Mouse (Mus musculus): Measurements from ENCODE around the gene Pkm. TPM values are rescaled to one million over a fixed set of nuclear protein-coding genes. Genes with fewer than 3 reads are reported as not detected.

The Pkm gene
- polyA plus RNA-seq, 1 experiment from 2014 or later = 158 TPM

DNA sequence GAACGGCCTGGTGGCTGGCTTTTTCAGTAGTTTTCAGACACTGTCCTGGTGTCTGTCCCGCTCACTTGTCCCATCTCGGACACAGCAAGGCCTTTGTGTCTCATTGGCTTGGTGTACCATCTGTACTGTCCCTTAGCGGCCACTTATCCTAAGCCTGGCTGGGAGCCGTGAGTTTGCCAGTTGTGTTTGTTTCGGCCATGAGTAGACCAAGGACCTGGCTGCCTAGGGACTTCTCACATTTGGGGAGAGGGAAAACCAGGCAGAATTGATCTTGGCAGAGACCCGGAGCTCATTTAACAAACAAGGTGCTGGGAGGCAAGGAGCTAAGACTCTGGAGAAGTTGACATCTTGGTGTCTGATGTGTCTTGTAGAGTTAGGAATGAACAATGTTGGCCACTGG, 7.1 kb downstream of the Pkm start:
- Histone ChIP-seq H3K9me3 (replicated peaks; ENCODE audit: control insufficient read depth, low read length) (no peaks in the 10 kb centered on the region), H3K36me3 (ENCODE audit: control insufficient read depth, insufficient read depth) (no peaks in the 10 kb centered on the region), H3K4me2 (ENCODE audit: low read depth, low read length) (no peak overlapping the region), H3K4me3 (ENCODE audit: low read depth, low read length) (no peak overlapping the region), H3K27ac (ENCODE audit: low read length) (no peak overlapping the region), H3K27me3 (ENCODE audit: control insufficient read depth, insufficient read depth, low read depth, low read length) (peaks cover 51% of the 10 kb centered on the region), H3K9ac (ENCODE audit: low read depth, low read length) (no peak overlapping the region), H3K4me1 (ENCODE audit: control insufficient read depth, low read depth, low read length) (peaks cover 10% of the 10 kb centered on the region)
- ATAC-seq (ENCODE audit: low read depth) = no peak
- WGBS (ENCODE audit: insufficient replicate concordance) = 71% methylated on average over 7 of the region's 7 CpGs

DNA sequence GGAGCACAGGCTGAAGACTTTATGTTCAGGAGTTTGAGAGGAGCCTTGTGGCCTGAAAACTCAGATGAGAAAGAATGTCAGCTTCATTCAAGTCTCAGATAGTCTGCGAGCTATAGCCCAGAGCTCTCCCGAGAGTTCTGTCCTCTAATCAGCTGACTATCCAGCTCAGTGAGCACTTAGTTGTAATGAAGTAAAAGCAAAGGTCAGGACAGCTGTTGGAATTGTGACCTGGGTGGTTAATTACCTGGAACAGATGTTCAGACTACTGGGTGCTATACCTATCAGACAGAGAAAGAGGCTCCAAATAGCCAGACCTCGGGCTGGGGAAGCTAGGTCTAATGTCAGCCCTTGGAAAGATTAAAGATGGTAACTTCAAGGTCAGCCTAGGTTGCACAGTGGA, 7.8 kb downstream of the Pkm start:
- Histone ChIP-seq H3K36me3 (ENCODE audit: control insufficient read depth, insufficient read depth) (no peaks in the 10 kb centered on the region), H3K27ac (ENCODE audit: low read length) (no peak overlapping the region), H3K4me2 (ENCODE audit: low read depth, low read length) (no peak overlapping the region), H3K4me3 (ENCODE audit: low read depth, low read length) (no peak overlapping the region), H3K27me3 (ENCODE audit: control insufficient read depth, insufficient read depth, low read depth, low read length) (peaks cover 49% of the 10 kb centered on the region), H3K4me1 (ENCODE audit: control insufficient read depth, low read depth, low read length) (peaks cover 10% of the 10 kb centered on the region), H3K9me3 (replicated peaks; ENCODE audit: control insufficient read depth, low read length) (no peaks in the 10 kb centered on the region), H3K9ac (ENCODE audit: low read depth, low read length) (no peak overlapping the region)
- 67% methylated on average over 3 of the region's 3 CpGs for WGBS (ENCODE audit: insufficient replicate concordance)
- no peak for ATAC-seq (ENCODE audit: low read depth)

DNA sequence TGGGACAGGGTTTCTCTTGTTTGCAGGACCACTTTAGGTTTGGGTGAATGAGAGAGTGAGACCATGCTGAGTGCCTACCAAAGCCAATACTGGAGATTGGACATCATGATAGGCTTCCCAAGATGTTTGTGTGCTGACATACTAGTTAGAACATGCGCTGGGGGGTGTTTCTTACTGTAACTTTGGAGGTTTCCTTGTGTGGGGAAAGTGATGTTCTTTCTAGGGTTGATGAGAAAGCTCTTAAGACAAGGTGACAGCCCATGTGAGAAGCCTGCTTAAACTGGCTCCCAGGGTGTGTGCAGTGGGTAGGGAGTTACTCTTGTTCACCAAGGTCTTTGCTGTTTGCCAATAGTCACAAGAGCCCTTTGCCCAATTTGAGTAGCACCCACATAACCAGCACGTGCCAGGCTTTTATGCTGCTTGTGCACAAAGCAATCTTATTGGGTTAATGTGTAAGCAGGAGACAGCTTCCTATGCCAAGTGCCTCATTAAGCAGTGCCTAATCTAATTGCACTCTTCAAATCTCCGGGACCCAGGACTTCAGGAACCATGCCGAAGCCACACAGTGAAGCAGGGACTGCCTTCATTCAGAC, 8.6 kb downstream of the Pkm start:
- Histone ChIP-seq H3K27me3 (ENCODE audit: control insufficient read depth, insufficient read depth, low read depth, low read length) (peaks cover 43% of the 10 kb centered on the region), H3K4me1 (ENCODE audit: control insufficient read depth, low read depth, low read length) (peaks cover 10% of the 10 kb centered on the region), H3K36me3 (ENCODE audit: control insufficient read depth, insufficient read depth) (no peaks in the 10 kb centered on the region), H3K4me2 (ENCODE audit: low read depth, low read length) (no peak overlapping the region), H3K4me3 (ENCODE audit: low read depth, low read length) (no peak overlapping the region), H3K9ac (ENCODE audit: low read depth, low read length) (no peak overlapping the region), H3K27ac (ENCODE audit: low read length) (no peak overlapping the region), H3K9me3 (replicated peaks; ENCODE audit: control insufficient read depth, low read length) (no peaks in the 10 kb centered on the region)
- ATAC-seq (ENCODE audit: low read depth) = no peak
- WGBS (ENCODE audit: insufficient replicate concordance) = 67% methylated on average over 4 of the region's 4 CpGs

DNA sequence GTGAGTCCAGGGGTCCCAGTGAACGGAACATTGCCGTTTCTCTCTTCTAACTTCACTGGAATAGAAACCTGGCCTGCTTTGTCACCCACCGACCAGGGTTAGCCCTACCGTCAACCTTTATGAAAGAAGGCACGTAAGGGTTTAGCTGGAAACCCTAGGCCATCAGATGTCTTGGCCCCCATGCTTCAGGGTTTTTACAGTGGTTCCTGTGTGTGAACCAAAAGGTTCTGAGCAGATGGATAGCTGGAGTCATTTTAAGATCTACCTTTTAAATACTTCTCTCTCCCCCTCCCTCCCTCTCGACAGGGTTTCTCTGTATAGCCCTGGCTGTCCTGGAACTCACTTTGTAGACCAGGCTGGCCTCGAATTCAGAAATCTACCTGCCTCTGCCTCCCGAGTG, 9.8 kb downstream of the Pkm start:
- no peak overlapping the region for H3K4me3 ChIP-seq (ENCODE audit: low read depth, low read length)
- peaks cover 8% of the 10 kb centered on the region for H3K4me1 ChIP-seq (ENCODE audit: control insufficient read depth, low read depth, low read length)
- peaks cover 47% of the 10 kb centered on the region for H3K27me3 ChIP-seq (ENCODE audit: control insufficient read depth, insufficient read depth, low read depth, low read length)
- no peak overlapping the region for H3K9ac ChIP-seq (ENCODE audit: low read depth, low read length)
- ATAC-seq (ENCODE audit: low read depth) = no peak
- 77% methylated on average over 8 of the region's 8 CpGs for whole genome bisulfite sequencing (ENCODE audit: insufficient replicate concordance)
- H3K27ac ChIP-seq (ENCODE audit: low read length) = no peak overlapping the region
- no peaks in the 10 kb centered on the region for H3K36me3 ChIP-seq (ENCODE audit: control insufficient read depth, insufficient read depth)
- no peak overlapping the region for H3K4me2 ChIP-seq (ENCODE audit: low read depth, low read length)
- no peaks in the 10 kb centered on the region for H3K9me3 ChIP-seq (replicated peaks; ENCODE audit: control insufficient read depth, low read length)

DNA sequence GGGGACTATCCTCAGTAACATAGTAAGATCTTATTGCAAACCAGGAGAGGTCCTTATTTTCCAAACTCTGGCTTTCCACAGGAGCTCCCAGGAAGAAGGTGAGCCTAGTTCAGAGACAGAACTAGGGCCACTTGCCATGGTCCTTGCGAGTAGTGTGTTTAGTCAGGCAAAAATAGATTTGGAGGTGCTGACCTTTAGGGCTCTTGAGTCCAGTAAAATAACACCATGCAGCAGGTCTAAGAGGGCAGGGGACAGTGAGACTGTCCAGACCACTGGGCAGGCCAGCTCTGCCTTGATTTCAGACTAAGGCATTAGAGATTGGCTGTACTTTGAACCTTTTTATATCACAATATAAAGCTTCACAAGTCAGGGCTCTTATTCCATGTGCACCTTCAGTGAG, 10.6 kb downstream of the Pkm start:
- Histone ChIP-seq H3K4me3 (ENCODE audit: low read depth, low read length) (no peak overlapping the region), H3K36me3 (ENCODE audit: control insufficient read depth, insufficient read depth) (no peaks in the 10 kb centered on the region), H3K4me2 (ENCODE audit: low read depth, low read length) (no peak overlapping the region), H3K9ac (ENCODE audit: low read depth, low read length) (no peak overlapping the region), H3K27ac (ENCODE audit: low read length) (no peak overlapping the region), H3K4me1 (ENCODE audit: control insufficient read depth, low read depth, low read length) (peaks cover under 1% of the 10 kb centered on the region), H3K9me3 (replicated peaks; ENCODE audit: control insufficient read depth, low read length) (no peaks in the 10 kb centered on the region), H3K27me3 (ENCODE audit: control insufficient read depth, insufficient read depth, low read depth, low read length) (peaks cover 50% of the 10 kb centered on the region)
- ATAC-seq (ENCODE audit: low read depth) = no peak
- 62% methylated on average over 1 of the region's 1 CpGs for WGBS (ENCODE audit: insufficient replicate concordance)

DNA sequence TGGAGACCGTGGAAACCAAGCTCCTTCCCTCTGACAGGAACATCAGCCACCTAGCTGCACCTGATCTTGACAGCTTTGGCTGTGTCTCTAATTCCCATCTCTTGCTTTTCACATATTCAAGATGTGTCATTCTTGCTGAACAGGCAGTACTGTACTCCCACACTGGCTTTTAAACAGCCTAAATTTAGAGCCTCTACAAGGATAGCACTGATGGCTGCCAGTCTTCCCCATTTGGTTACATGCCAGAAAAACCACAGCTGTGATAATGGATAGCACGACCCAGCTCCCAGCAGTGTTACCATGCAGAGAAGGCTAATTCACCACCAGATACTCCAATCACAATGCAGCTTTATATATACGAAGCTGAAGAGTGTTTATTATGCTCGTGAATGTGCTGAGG, 11.1 kb downstream of the Pkm start:
- 49% methylated on average over 4 of the region's 4 CpGs for WGBS (ENCODE audit: insufficient replicate concordance)
- Histone ChIP-seq H3K9me3 (replicated peaks; ENCODE audit: control insufficient read depth, low read length) (no peaks in the 10 kb centered on the region), H3K4me2 (ENCODE audit: low read depth, low read length) (no peak overlapping the region), H3K36me3 (ENCODE audit: control insufficient read depth, insufficient read depth) (no peaks in the 10 kb centered on the region), H3K27ac (ENCODE audit: low read length) (no peak overlapping the region), H3K9ac (ENCODE audit: low read depth, low read length) (no peak overlapping the region), H3K4me3 (ENCODE audit: low read depth, low read length) (no peak overlapping the region), H3K4me1 (ENCODE audit: control insufficient read depth, low read depth, low read length) (no peaks in the 10 kb centered on the region; the same call in 1 of the 2 replicates), H3K27me3 (ENCODE audit: control insufficient read depth, insufficient read depth, low read depth, low read length) (peaks cover 52% of the 10 kb centered on the region)
- no peak for ATAC-seq (ENCODE audit: low read depth)

DNA sequence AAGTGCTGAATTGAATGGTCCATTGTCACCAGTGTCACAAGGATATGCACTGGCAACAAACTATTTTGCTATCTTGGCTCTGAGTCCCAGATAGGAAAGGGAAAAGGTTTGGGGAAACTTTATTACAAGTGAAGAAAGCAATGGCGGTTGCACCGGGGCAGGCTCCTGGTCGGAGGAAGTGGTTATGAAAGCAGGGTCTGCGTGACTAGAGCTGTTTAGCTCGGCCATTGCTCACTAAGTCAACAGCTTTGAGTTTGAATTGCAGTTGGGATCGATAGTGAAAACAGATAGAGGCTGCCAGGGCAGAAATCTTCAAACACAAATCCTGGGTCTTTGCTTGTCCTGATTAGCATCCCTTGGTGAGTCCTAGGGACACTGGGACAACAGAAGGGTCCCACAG, 11.7 kb downstream of the Pkm start:
- WGBS (ENCODE audit: insufficient replicate concordance) = 64% methylated on average over 6 of the region's 6 CpGs
- H3K4me1 ChIP-seq (ENCODE audit: control insufficient read depth, low read depth, low read length) = no peaks in the 10 kb centered on the region; the same call in 1 of the 2 replicates
- H3K9ac ChIP-seq (ENCODE audit: low read depth, low read length) = no peak overlapping the region
- H3K9me3 ChIP-seq (replicated peaks; ENCODE audit: control insufficient read depth, low read length) = no peaks in the 10 kb centered on the region
- H3K27ac ChIP-seq (ENCODE audit: low read length) = no peak overlapping the region
- no peak overlapping the region for H3K4me3 ChIP-seq (ENCODE audit: low read depth, low read length)
- no peak overlapping the region for H3K4me2 ChIP-seq (ENCODE audit: low read depth, low read length)
- peaks cover 49% of the 10 kb centered on the region for H3K27me3 ChIP-seq (ENCODE audit: control insufficient read depth, insufficient read depth, low read depth, low read length)
- H3K36me3 ChIP-seq (ENCODE audit: control insufficient read depth, insufficient read depth) = no peaks in the 10 kb centered on the region
- no peak for ATAC-seq (ENCODE audit: low read depth)

DNA sequence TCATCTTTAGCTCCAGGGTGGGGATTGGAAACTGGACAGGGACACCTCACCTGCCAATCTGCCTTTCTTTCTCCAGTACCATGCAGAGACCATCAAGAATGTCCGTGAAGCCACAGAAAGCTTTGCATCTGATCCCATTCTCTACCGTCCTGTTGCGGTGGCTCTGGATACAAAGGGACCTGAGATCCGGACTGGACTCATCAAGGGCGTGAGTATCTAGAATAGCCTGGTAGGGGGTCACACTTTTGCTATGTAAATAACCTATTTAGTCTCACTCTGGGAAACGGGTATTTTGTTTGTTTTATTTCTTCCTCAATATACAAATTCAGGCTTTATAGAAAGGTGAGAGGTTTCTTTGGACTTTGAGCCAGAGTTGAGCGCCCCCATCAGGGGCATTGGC, 12.3 kb downstream of the Pkm start:
- H3K36me3 ChIP-seq (ENCODE audit: control insufficient read depth, insufficient read depth) = no peaks in the 10 kb centered on the region
- WGBS (ENCODE audit: insufficient replicate concordance) = 75% methylated on average over 7 of the region's 7 CpGs
- ATAC-seq (ENCODE audit: low read depth) = no peak
- no peak overlapping the region for H3K9ac ChIP-seq (ENCODE audit: low read depth, low read length)
- H3K27ac ChIP-seq (ENCODE audit: low read length) = no peak overlapping the region
- peaks cover 2% of the 10 kb centered on the region for H3K4me1 ChIP-seq (ENCODE audit: control insufficient read depth, low read depth, low read length)
- no peak overlapping the region for H3K4me3 ChIP-seq (ENCODE audit: low read depth, low read length)
- H3K4me2 ChIP-seq (ENCODE audit: low read depth, low read length) = no peak overlapping the region
- no peaks in the 10 kb centered on the region for H3K9me3 ChIP-seq (replicated peaks; ENCODE audit: control insufficient read depth, low read length)
- H3K27me3 ChIP-seq (ENCODE audit: control insufficient read depth, insufficient read depth, low read depth, low read length) = peaks cover 44% of the 10 kb centered on the region

DNA sequence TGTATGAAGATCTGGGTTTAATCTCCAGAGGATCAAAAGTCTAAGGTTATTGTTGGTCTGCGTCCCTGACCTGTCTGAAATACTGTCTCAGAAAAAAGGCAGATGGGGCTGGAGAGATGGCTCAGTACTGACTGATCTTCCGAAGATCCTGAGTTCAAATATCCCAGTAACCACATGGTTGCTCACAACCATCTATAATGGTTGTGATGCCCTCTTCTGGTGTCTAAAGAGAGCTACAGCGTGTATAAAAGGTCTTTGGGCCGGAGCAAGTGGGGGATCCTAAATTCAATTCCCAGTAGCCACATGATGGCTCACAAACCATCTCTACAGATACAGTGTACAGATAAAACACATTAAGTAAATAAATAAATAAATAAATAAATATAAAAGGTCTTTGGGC, 13.0 kb downstream of the Pkm start:
- 74% methylated on average over 4 of the region's 4 CpGs for WGBS (ENCODE audit: insufficient replicate concordance)
- ATAC-seq (ENCODE audit: low read depth) = no peak

More for the DNA sequence above, 13.0 kb downstream of the Pkm start:
- Histone ChIP-seq H3K9ac (ENCODE audit: low read depth, low read length) (no peak overlapping the region), H3K27me3 (ENCODE audit: control insufficient read depth, insufficient read depth, low read depth, low read length) (peaks cover 37% of the 10 kb centered on the region), H3K4me2 (ENCODE audit: low read depth, low read length) (no peak overlapping the region), H3K4me3 (ENCODE audit: low read depth, low read length) (no peak overlapping the region), H3K36me3 (ENCODE audit: control insufficient read depth, insufficient read depth) (no peaks in the 10 kb centered on the region), H3K4me1 (ENCODE audit: control insufficient read depth, low read depth, low read length) (peaks cover 2% of the 10 kb centered on the region), H3K27ac (ENCODE audit: low read length) (no peak overlapping the region), H3K9me3 (replicated peaks; ENCODE audit: control insufficient read depth, low read length) (no peaks in the 10 kb centered on the region)
